12 mouse cellular contexts compared by ENCODE assay signal in the genomic region with DNA sequence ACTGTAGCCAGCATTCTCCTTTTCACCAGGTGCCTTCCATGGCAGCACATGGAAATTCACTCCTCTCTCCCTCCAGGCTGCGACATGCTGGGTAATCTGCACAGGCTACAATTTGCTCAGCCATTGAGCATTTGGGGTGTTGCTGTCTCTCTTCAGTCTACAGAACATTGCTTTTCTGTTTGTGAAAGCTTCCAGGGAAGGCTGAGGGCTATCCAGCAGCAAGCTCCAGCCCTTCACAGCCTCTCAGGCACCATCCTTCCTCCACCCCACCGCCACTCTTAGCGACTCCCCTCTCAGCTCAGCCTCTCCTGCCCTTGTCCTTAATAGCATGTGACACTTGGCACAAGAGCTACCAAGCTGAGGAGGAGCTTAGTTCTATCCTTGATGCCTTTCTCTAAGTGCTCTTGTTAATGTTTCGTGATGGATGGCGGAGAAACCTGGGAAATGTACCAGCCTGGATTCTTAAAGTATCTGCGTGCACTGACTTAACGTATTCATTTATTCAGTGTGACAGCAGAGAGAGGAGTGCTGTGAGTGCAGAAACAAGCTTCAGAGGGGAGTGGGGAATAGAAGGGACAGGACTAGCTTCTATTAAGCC.
DNase-seq lines count a peak whose midpoint lies in the region; ATAC-seq lines count a peak whose summit lies in the region.
"Had no signal": no experiment of that assay in that cellular context is flagged by ENCODE, and none has a peak within 500 bp of the region (broad histone marks: within the 10 kb centered on the region; RNA-seq: fewer than 3 reads in every experiment).

No protein-coding gene starts in this region.

- no peaks in the 10 kb centered on the region for H3K36me3 ChIP-seq in hindbrain, embryonic 13.5 days
- no peaks in the 10 kb centered on the region for H3K36me3 ChIP-seq in midbrain, embryonic 13.5 days
- H3K36me3 ChIP-seq: G1E had no signal

- DNase-seq in right cerebral cortex, adult 18-20 months = peak; percentile 53
- DNase-seq in right cerebral cortex, postnatal 25 days = no peak
- DNase-seq in spleen, adult 18-20 months = no peak
- DNase-seq in ovary, adult 18-20 months (ENCODE audit: low spot score) = no peak
- no peak for DNase-seq in thymus, postnatal 14 days
- DNase-seq: adrenal gland, postnatal 25 days; kidney, postnatal 25 days had no signal

- peak overlapping the region; percentile 88 for H3K27ac ChIP-seq in hindbrain, embryonic 13.5 days
- peak overlapping the region; percentile 81 for H3K27ac ChIP-seq in midbrain, embryonic 13.5 days

- peaks cover 70% of the 10 kb centered on the region for H3K4me1 ChIP-seq in hindbrain, embryonic 13.5 days (replicated peaks)
- peaks cover 52% of the 10 kb centered on the region for H3K4me1 ChIP-seq in midbrain, embryonic 13.5 days (replicated peaks)

- H3K4me2 ChIP-seq in hindbrain, embryonic 13.5 days = peak overlapping the region; percentile 4; the same call in 1 of the 2 replicates
- peak overlapping the region; percentile 15 for H3K4me2 ChIP-seq in midbrain, embryonic 13.5 days (replicated peaks)
- H3K4me2 ChIP-seq: liver, embryonic 11.5 days had no signal

- peak; percentile 76 for ATAC-seq in hindbrain, embryonic 13.5 days (ENCODE audit: low FRiP score)
- peak; percentile 81 for ATAC-seq in midbrain, embryonic 13.5 days

- no peaks in the 10 kb centered on the region for H3K27me3 ChIP-seq in hindbrain, embryonic 13.5 days
- no peaks in the 10 kb centered on the region for H3K27me3 ChIP-seq in midbrain, embryonic 13.5 days

- WGBS in hindbrain, embryonic 13.5 days = 33% methylated on average over 7 of the region's 7 CpGs
- 23% methylated on average over 7 of the region's 7 CpGs for WGBS in midbrain, embryonic 13.5 days

- peak overlapping the region; percentile 53 for H3K9ac ChIP-seq in hindbrain, embryonic 13.5 days
- H3K9ac ChIP-seq in midbrain, embryonic 13.5 days (replicated peaks) = peak overlapping the region; percentile 10; the same call in 1 of the 2 replicates

- H3K9me3 ChIP-seq in hindbrain, embryonic 13.5 days = no peaks in the 10 kb centered on the region
- H3K9me3 ChIP-seq in midbrain, embryonic 13.5 days = no peaks in the 10 kb centered on the region

- H3K4me3 ChIP-seq in hindbrain, embryonic 13.5 days = no peak overlapping the region
- H3K4me3 ChIP-seq in midbrain, embryonic 13.5 days (replicated peaks) = no peak overlapping the region
- H3K4me3 ChIP-seq: erythroblast, embryonic 14.5 days had no signal
